Mouse (Mus musculus): ENCODE results near the gene Errfi1. TPM values are rescaled to one million over a fixed set of nuclear protein-coding genes. Genes with fewer than 3 reads are reported as not detected.

Gene Errfi1
- polyA plus RNA-seq, 3 experiments from 2014 or later, result 3.2 to 4.5 (median 3.6) TPM

DNA sequence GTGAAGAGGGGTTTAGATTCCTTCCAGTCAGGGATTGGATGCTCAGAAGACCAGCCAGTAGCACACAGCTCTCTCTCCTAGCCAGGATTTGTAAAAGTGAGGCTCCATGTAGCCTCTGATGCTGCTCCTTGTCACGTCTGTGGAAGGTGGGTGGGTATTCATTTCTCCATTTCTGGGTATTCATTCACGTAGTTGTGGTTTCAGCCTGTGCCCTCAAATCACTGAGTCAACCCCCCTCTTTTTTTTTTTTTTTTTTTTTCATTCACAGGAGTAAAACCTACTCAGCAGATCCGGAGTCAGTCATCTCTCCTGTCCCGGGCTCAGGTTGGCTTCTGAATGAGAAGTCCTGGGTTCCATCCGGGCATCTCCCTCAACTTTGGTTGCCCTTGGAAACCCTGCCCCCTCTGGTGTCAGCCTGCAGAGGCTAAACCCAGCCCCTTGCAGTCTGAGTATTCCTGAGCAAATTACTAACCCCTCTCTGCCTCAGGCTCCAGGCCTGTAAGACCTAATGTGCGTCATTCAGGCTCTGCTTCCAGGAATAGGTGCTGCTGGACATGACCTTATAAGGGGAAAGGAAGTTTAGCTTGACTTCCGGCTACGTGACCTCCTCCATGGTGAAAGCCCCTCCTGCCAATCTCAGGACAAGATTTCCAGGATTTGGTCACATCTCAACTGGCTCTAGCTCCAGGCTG lies 63.8 kb downstream of the Errfi1 start:
- ATAC-seq, result no peak

Other genes starting within 250 kb of the Errfi1 start
- under 1 TPM in 1 of 3 experiments, not detected in 2; 0.15 TPM for gene Slc45a1, start 201.7 kb upstream of the Errfi1 start, polyA plus RNA-seq (2017; shearing (Covaris generic))
- gene Park7, start 60.5 kb downstream of the Errfi1 start, polyA plus RNA-seq (2017; shearing (Covaris generic)), result 100 to 1,000 TPM; 379 to 537 (median 522) TPM
- 100 to 1,000 TPM; 101 to 158 (median 156) TPM for gene Tnfrsf9, start 60.6 kb downstream of the Errfi1 start, polyA plus RNA-seq (2017; shearing (Covaris generic))
- not detected for gene Uts2, start 143.2 kb downstream of the Errfi1 start, polyA plus RNA-seq (2017; shearing (Covaris generic))
- 1 to 10 TPM; 1.8 to 7.7 (median 7.6) TPM for gene Per3, start 190.7 kb downstream of the Errfi1 start, polyA plus RNA-seq (2017; shearing (Covaris generic))
- gene Vamp3, start 204.0 kb downstream of the Errfi1 start, polyA plus RNA-seq (2017; shearing (Covaris generic)), result 10 to 100 TPM; 43.5 to 56.3 (median 47.6) TPM
- not detected for gene Gm13090, start 235.7 kb downstream of the Errfi1 start, polyA plus RNA-seq (2017; shearing (Covaris generic))